Mouse (Mus musculus): ENCODE measurements around the gene Ermap.
A peak's percentile ranks its signal among the peaks of the same experiment; 100 is the strongest.

The Ermap gene

GRCm38 (mm10) chr4:119183525-119183924 is 6.3 kb downstream of the Ermap start:
- DNase-seq: no peak

DNA sequence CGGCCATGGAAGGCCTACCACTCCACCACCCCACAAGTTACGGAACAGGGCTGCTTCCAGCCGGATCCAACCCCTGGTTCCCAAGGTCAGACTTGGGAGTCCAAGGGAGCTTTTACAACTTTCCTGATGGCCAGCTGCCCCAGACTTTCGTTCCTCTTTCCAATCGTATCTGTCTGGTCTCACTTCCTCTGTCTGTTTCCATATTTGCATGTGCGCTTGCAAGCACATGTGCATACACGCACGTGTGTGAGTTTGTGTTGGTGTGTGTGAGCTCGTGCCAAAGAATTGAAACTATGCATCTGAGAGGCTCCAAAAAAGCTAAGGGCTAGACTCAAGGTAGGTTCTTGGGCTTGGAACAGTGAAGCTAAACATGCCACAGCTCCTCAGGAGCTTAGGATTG is 8.4 kb downstream of the Ermap start:
- no peak for DNase-seq

DNA sequence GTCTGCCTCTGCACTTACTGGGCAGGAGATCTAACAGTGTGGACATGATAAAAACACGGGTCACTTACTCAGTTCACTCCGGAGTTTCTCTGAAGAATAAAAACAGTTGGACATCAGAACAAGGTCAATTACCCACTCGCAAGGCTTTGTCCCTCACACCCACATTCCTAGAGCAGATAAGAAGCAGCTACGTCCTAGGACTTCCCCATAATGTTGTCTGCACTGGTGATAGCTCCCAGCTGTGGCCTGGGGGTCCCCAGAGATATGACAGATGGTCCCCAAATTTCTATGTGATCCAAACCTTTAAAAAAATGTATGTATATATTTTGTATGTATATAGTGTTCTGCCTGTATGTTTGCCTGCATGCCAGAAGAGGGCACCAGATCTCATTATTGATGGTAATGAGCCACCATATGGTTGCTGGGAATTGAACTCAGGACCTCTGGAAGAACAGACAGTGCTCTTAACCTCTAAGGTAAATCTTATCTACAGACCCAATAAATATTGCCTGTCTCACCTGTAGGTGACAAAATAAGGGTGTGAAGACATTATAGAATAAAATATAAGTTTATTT is 9.6 kb downstream of the Ermap start:
- DNase-seq: no peak

GRCm38 (mm10) chr4:119178331-119178730 is 11.5 kb downstream of the Ermap start:
- peak; percentile 29 for DNase-seq

DNA sequence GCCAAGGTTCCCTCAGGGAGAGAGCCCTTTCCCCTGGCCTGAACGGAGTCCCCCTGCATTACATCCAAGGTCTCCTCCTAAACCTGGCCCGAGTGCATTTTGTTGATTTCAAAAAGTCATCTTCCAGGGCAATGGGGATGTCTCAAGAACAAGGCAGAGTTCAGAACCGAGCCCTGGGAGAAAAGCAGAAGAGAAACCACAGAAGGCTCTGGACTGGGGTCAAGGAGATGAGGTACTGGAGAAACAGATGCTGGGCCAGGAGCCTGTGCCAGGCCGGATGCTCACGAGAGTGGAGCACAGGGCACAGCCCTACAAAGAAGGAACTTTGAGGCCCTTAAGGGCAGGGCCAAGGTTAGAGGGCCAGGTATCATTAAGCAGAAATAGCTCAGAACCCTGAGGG is 12.1 kb downstream of the Ermap start:
- DNase-seq: no peak

- DNase-seq: peak; percentile 97
Measured at GRCm38 (mm10) chr4:119173851-119174453, 15.9 kb downstream of the Ermap start, which contains the start of gene Zfp691. Zfp691 (minus strand) TSS chr4:119174195.

- no peak for DNase-seq
Measured at GRCm38 (mm10) chr4:119172919-119173650, 16.7 kb downstream of the Ermap start.

- DNase-seq: peak; percentile 76
Measured at GRCm38 (mm10) chr4:119167663-119168062, 22.1 kb downstream of the Ermap start.

- no peak for DNase-seq
Measured at GRCm38 (mm10) chr4:119167068-119167467, 22.7 kb downstream of the Ermap start.

DNA sequence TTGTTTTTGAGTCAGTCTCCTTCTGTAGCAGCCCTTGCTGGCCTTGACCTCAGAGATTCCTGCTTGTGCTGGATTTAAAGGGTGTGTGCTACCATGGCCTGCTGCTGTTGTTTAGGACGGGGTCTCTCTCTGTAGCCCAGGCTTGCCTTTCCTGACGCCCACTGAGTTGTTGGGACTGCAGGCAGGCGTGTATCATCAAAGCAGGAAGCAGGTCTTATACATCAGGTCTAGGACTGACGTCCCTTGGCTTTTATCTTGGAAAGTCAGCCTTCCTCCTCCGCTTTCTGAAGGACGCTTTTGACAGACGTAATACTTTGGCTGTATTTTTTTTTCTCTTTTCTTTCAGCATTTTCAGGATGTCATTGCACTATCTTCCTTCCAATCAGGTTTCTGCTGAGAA is 23.9 kb downstream of the Ermap start:
- no peak for DNase-seq

DNA sequence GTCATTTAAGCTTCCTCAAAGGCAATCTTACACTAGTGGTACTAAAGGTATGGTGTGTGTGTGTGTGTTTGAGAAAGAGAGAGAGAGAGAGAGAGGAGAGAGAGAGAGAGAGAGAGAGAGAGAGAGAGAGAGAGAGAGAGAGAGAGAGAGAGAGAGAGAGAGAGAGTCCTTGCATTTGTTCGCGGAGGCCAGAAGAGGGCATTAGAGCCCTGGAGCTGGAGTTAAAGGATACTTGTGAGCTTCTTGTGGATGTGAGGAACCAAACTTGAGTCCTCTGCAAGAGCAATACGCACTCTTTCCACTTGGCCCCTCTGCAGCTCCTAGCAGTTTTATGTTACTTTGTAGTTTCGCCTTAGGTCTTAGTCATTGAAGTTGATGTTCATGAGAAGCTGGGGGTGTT is 26.8 kb downstream of the Ermap start:
- DNase-seq: no peak

- no peak for DNase-seq
Measured at GRCm38 (mm10) chr4:119161358-119161757, 28.5 kb downstream of the Ermap start.

GRCm38 (mm10) chr4:119157891-119158290 is 31.9 kb downstream of the Ermap start:
- DNase-seq: no peak

GRCm38 (mm10) chr4:119157186-119157585 is 32.6 kb downstream of the Ermap start:
- peak; percentile 43 for DNase-seq

DNA sequence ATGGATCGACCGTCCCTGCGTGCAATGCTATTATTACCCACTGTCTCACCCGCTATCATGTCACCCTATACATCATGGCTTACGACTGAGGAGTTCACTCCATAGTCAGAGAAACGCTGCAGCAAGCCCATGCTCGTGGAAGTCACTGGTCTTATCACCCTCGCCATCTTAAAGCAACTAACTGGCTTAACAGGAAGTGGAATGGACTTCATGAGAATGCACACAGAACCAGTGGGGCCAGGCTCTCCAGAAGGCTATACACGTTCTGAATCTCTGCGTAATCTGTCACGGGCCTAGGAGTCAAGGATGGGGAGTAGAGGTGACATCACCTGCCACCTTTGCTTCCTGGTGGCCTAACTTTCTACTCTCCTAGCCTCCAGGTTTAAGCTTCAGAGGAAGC is 41.1 kb downstream of the Ermap start:
- DNase-seq: no peak

DNA sequence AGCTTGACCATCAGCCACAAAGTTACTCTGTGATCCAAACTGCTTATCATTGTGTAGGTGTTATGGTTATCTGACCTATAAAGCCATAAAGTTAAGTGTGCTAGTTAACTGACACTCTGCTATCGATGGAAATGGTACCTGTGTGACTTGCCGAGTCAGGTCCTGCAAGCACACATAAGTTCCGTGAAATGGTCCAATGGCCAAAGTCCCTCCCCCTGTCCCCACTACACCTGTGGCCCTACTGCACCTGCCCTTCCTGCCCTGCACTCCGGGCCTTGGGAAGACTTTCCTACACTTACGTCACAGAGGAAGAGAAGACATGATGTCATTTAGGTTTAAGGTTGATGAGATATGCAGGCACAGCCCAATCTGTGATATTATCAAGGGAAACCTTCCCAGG is 42.5 kb downstream of the Ermap start:
- no peak for DNase-seq

GRCm38 (mm10) chr4:119146816-119147215 is 43.0 kb downstream of the Ermap start:
- DNase-seq: no peak

GRCm38 (mm10) chr4:119142230-119142871 is 47.5 kb downstream of the Ermap start:
- peak; percentile 45 for DNase-seq

DNA sequence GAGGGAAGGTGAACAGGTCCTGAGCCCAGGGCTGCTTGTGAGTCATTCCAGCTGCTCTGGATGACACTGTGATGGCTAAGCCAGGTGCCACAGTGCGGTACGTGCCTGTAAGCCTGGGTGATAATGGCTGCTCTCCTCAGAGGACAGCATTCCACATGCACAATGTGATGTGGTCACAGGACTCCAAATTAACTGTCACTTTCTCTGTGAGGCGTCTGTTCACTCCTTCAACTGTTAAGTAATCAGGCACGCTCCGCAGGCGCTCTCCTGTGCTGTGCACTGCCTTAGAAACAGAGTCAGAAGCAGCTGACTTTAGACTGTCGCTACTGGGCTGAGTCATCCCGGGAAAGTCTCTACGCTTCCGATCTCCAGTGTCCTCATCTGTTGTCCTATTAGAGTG is 48.6 kb downstream of the Ermap start:
- no peak for DNase-seq

DNA sequence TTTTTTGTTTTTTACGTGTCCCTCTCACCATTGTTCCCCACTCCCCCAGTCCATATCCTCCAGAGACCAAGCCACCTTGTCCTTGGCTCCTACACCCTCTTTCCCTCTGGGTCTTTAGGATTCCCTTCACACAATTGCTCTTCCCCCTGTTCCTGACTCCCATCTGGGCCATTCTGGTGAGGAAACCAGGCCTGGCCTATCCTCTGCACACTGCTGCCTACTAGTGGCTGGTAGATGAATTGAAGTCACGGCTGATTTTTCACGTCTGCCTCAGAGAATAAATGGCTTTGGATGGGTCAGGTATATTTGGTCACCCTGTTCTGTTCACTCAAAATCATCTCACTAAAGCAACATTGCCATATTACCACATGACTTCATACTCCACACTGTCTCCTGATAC is 49.7 kb downstream of the Ermap start:
- DNase-seq: no peak

- no peak for DNase-seq
Measured at GRCm38 (mm10) chr4:119138776-119139175, 51.0 kb downstream of the Ermap start.

GRCm38 (mm10) chr4:119138171-119138570 is 51.6 kb downstream of the Ermap start:
- peak; percentile 83 for DNase-seq

- no peak for DNase-seq
Measured at GRCm38 (mm10) chr4:119137313-119137712, 52.5 kb downstream of the Ermap start.

GRCm38 (mm10) chr4:119133860-119134259 is 56.0 kb downstream of the Ermap start:
- no peak for DNase-seq

Data from kidney, adult 11 months (tissue).